Mouse (Mus musculus): ENCODE measurements around the gene Gm4884. TPM values are rescaled to one million over a fixed set of nuclear protein-coding genes. Genes with fewer than 3 reads are reported as not detected.
"Not testable (repeated sequence)": the region's sequence is repeated elsewhere in the genome, so short reads cannot be mapped to it uniquely, and the experiment has no call there.

Gene Gm4884
- not detected in 2 replicates for polyA plus RNA-seq (2012; rRNA removed)

- not testable (repeated sequence) for DNase-seq (ENCODE audit: low spot score)
These were observed at the start of gene Gm4884 for GRCm38 (mm10) chr7:41032419-41032818. Gm4884 (plus strand) TSS chr7:41032719.

- DNase-seq (ENCODE audit: low spot score): no peak
These were observed 45.3 kb upstream of the Gm4884 start, which contains the start of gene 4930433I11Rik for GRCm38 (mm10) chr7:40987243-40987642. 4930433I11Rik (plus strand) TSS chr7:40987543.

GRCm38 (mm10) chr7:41044058-41044457, 11.5 kb downstream of the Gm4884 start:
- DNase-seq (ENCODE audit: low spot score): not testable (repeated sequence)

Other genes with a start within 250 kb of the Gm4884 start
- 1.5 and 2.7 TPM in 2 replicates for gene Vstm2b, start 134.4 kb upstream of the Gm4884 start, polyA plus RNA-seq (2012; rRNA removed)
- gene 4930433I11Rik, start 45.2 kb upstream of the Gm4884 start, polyA plus RNA-seq (2012; rRNA removed): not detected in 2 replicates
- gene Gm5592, start 121.1 kb downstream of the Gm4884 start, polyA plus RNA-seq (2012; rRNA removed): not detected in 2 replicates